Mouse (Mus musculus) bone marrow, adult 2 months (tissue): ENCODE results near the gene Tnp2.

Experiments used
- CTCF ChIP-seq: fragments of 200-500 bp; IDR thresholded peaks from 2 replicates; pipeline ENCODE4 v1.5.1; 2011; ENCODE audit warnings: low read length, control low read depth; ENCODE audit not compliant: control insufficient read depth, insufficient read depth
- POLR2A ChIP-seq: fragments of 200-500 bp; IDR thresholded peaks from 2 replicates; pipeline ENCODE4 v1.6.1; 2011; ENCODE audit warnings: low read depth, mild to moderate bottlenecking, control low read depth, low read length, borderline replicate concordance; ENCODE audit not compliant: control insufficient read depth

GRCm38 (mm10) chr16:10827766-10828460, 39.5 kb upstream of the Tnp2 start:
- TF ChIP-seq CTCF, result no peak
- TF ChIP-seq POLR2A, result no peak
